Mouse (Mus musculus) intestine, embryonic 15.5 days (tissue): ENCODE measurements around the gene Gm20403. TPM values are rescaled to one million over a fixed set of nuclear protein-coding genes. Genes with fewer than 3 reads are reported as not detected.
A peak's percentile ranks its signal among the peaks of the same experiment; 100 is the strongest.
"Not testable (repeated sequence)": the region's sequence is repeated elsewhere in the genome, so short reads cannot be mapped to it uniquely, and the experiment has no call there.

ENCODE experiments used
- ATAC-seq: fragments of 200-750 bp; cut with Nextera tagmentation; 2 replicates; pipeline ENCODE4 v1.8.0; 2017; ENCODE audit warnings: moderate TSS enrichment, moderate library complexity
- H3K27ac ChIP-seq: fragments of 300-500 bp; sonication (generic); 2 replicates; pipeline ENCODE4 v1.5.1; 2015; ENCODE audit warnings: mild to moderate bottlenecking, inconsistent platforms
- H3K27me3 ChIP-seq: fragments of 300-500 bp; sonication (generic); replicated peaks from 2 replicates; pipeline ENCODE4 v1.6.1; 2015; ENCODE audit warnings: inconsistent platforms
- H3K36me3 ChIP-seq: fragments of 300-500 bp; sonication (generic); 2 replicates; pipeline ENCODE4 v1.6.1; 2015; ENCODE audit warnings: inconsistent platforms
- H3K4me1 ChIP-seq: fragments of 300-500 bp; sonication (generic); replicated peaks from 2 replicates; pipeline ENCODE4 v1.6.1; 2015; ENCODE audit warnings: inconsistent platforms
- H3K4me2 ChIP-seq: fragments of 300-500 bp; sonication (generic); replicated peaks from 2 replicates; pipeline ENCODE4 v1.6.1; 2015; ENCODE audit warnings: mild to moderate bottlenecking, inconsistent platforms
- H3K4me3 ChIP-seq: fragments of 300-500 bp; sonication (generic); replicated peaks from 2 replicates; pipeline ENCODE4 v1.5.1; 2015; ENCODE audit warnings: inconsistent platforms
- H3K9ac ChIP-seq: fragments of 300-500 bp; sonication (generic); 2 replicates; pipeline ENCODE4 v1.6.1; 2015; ENCODE audit warnings: inconsistent platforms
- H3K9me3 ChIP-seq: fragments of 300-500 bp; sonication (generic); 2 replicates; pipeline ENCODE4 v1.6.1; 2016; ENCODE audit warnings: inconsistent platforms
- WGBS: fragments of 180-500 bp; shearing (Covaris S2); methylation state at CpG from one replicate; pipeline ENCODE4 v1.1.7; 2015; 5-methylcytosine and 5-hydroxymethylcytosine counted together
- polyA plus RNA-seq: library from polyadenylated mRNA; unstranded; fragments of >200 nt; fragmentation: Nextera tagmentation; extraction: Ambion mirVana; gene quantifications from 2 replicates; pipeline ENCODE4 v1.2.1, GENCODE M21; 2015

Gene Gm20403
- polyA plus RNA-seq, 1 experiment from 2014 or later = not detected

DNA sequence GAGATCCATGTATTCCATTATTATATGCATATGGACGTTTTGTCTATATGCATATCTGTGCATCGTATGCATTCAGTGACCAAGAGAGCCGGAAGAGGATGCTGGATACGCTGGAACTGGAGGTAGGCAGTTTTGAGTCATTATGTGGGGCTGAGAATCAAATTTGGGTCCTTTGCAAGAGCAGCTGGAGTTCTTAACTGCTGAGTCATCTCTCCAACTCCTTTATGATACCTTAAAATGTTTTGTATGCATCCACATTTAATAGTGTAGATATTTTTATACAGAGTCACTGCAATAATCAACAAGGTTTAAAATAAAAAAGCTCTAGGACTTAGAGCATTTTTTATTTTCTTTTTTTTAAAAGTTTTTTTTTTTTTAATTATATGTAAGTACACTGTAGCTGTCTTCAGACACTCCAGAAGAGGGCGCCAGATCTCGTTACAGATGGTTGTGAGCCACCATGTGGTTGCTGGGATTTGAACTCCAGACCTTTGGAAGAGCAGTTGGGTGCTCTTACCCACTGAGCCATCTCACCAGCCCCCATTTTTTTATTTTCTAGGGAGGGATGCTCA, 43.7 kb downstream of the Gm20403 start:
- not testable (repeated sequence) for H3K4me3 ChIP-seq, H3K4me1 ChIP-seq, H3K27me3 ChIP-seq, H3K36me3 ChIP-seq, H3K4me2 ChIP-seq, H3K9me3 ChIP-seq, H3K9ac ChIP-seq, H3K27ac ChIP-seq, ATAC-seq
- 90% methylated on average over 6 of the region's 6 CpGs for WGBS

DNA sequence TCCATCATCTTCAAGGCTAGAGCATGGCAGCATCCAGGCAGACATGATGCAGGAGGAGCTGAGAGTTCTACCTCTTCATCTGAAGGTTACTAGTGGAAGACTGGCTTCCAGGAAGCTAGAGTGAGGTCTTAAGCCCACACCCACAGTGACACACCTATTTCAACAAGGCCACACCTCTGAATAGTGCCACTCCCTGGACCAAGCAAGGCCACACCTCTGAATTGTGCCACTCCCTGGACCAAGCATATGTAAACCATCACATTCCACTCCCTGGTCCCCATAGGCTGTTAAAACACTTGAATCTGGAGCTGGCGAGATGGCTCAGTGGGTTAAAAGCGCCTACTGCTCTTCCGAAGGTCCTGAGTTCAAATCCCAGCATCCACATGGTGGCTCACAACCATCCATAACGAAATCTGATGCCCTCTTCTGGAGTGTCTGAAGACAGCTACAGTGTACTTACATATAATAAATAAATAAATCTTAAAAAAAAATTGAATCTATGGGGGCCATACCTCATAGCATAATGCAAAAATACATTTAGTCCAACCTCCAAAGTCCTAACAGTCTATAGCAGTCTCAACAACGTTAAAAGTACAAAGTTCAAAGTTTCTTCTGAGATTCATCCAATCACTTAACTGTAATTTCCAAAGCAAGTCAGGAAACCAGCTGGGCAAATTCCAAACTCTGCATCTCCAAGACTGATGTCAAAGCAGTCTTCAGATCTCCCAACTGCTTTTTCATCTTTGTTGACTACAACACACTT, 48.6 kb downstream of the Gm20403 start:
- not testable (repeated sequence) for H3K4me2 ChIP-seq, H3K36me3 ChIP-seq, H3K9ac ChIP-seq, H3K27me3 ChIP-seq, H3K4me3 ChIP-seq, H3K27ac ChIP-seq, H3K9me3 ChIP-seq, H3K4me1 ChIP-seq
- ATAC-seq = peak; percentile 62; the same call in 1 of the 2 replicates
- 92% methylated on average over 5 of the region's 5 CpGs for WGBS

Other genes starting within 250 kb of the Gm20403 start
- gene Snx6, start 190.8 kb downstream of the Gm20403 start, polyA plus RNA-seq = 153 and 201 TPM in 2 replicates
- gene Cfl2, start 123.7 kb downstream of the Gm20403 start, polyA plus RNA-seq = 157 and 174 TPM in 2 replicates
- 21.3 and 29.1 TPM in 2 replicates for gene Baz1a, start 27.8 kb upstream of the Gm20403 start, polyA plus RNA-seq
- 30.7 and 31.9 TPM in 2 replicates for gene 2700097O09Rik, start 93.6 kb upstream of the Gm20403 start, polyA plus RNA-seq
- gene Srp54a, start 93.7 kb upstream of the Gm20403 start, polyA plus RNA-seq = 157 and 171 TPM in 2 replicates
- gene Fam177a, start 137.9 kb upstream of the Gm20403 start, polyA plus RNA-seq = 21.7 and 22.2 TPM in 2 replicates
- gene Srp54b, start 168.6 kb upstream of the Gm20403 start, polyA plus RNA-seq = 53.0 and 53.5 TPM in 2 replicates
- not detected in 2 replicates for gene 1700047I17Rik2, start 213.1 kb upstream of the Gm20403 start, polyA plus RNA-seq
- gene Srp54c, start 243.6 kb upstream of the Gm20403 start, polyA plus RNA-seq = 64.8 and 77.5 TPM in 2 replicates